Mouse (Mus musculus) neural tube, embryonic 13.5 days (tissue): Measurements from ENCODE around the gene Bcam. TPM values are rescaled to one million over a fixed set of nuclear protein-coding genes. Genes with fewer than 3 reads are reported as not detected.

Source experiments
- ATAC-seq: fragments of 200-750 bp; cut with Nextera tagmentation; 2 replicates; pipeline ENCODE4 v1.8.0; 2017; ENCODE audit warnings: low read depth, mild to moderate bottlenecking, moderate TSS enrichment, moderate library complexity
- H3K27ac ChIP-seq: fragments of 300-500 bp; sonication (generic); replicated peaks from 2 replicates; pipeline ENCODE4 v1.5.1; 2015; ENCODE audit warnings: moderate library complexity, mild to moderate bottlenecking, inconsistent platforms
- H3K27me3 ChIP-seq: fragments of 300-500 bp; sonication (generic); 2 replicates; pipeline ENCODE4 v1.6.1; 2015; ENCODE audit warnings: mild to moderate bottlenecking, inconsistent platforms
- H3K36me3 ChIP-seq: fragments of 300-500 bp; sonication (generic); 2 replicates; pipeline ENCODE4 v1.6.1; 2015; ENCODE audit warnings: mild to moderate bottlenecking, inconsistent platforms
- H3K4me1 ChIP-seq: fragments of 300-500 bp; sonication (generic); replicated peaks from 2 replicates; pipeline ENCODE4 v1.6.1; 2015; ENCODE audit warnings: inconsistent platforms
- H3K4me2 ChIP-seq: fragments of 300-500 bp; sonication (generic); 2 replicates; pipeline ENCODE4 v1.6.1; 2015; ENCODE audit warnings: inconsistent platforms, mild to moderate bottlenecking, moderate library complexity
- H3K4me3 ChIP-seq: fragments of 300-500 bp; sonication (generic); 2 replicates; pipeline ENCODE4 v1.5.1; 2015; ENCODE audit warnings: mild to moderate bottlenecking, inconsistent platforms
- H3K9ac ChIP-seq: fragments of 300-500 bp; sonication (generic); 2 replicates; pipeline ENCODE4 v1.6.1; 2015; ENCODE audit warnings: moderate library complexity, mild to moderate bottlenecking, inconsistent platforms
- H3K9me3 ChIP-seq: fragments of 300-500 bp; sonication (generic); 2 replicates; pipeline ENCODE4 v1.6.1; 2016; ENCODE audit warnings: inconsistent platforms
- WGBS: fragments of 180-500 bp; shearing (Covaris S2); methylation state at CpG from one replicate; pipeline ENCODE4 v1.1.7; 2015; 5-methylcytosine and 5-hydroxymethylcytosine counted together
- polyA plus RNA-seq: library from polyadenylated mRNA; unstranded; fragments of >200 nt; fragmentation: Nextera tagmentation; extraction: Ambion mirVana; gene quantifications from 2 replicates; pipeline ENCODE4 v1.2.1, GENCODE M21; 2015

The Bcam gene
- polyA plus RNA-seq, 1 experiment from 2014 or later, result 16.6 TPM

DNA sequence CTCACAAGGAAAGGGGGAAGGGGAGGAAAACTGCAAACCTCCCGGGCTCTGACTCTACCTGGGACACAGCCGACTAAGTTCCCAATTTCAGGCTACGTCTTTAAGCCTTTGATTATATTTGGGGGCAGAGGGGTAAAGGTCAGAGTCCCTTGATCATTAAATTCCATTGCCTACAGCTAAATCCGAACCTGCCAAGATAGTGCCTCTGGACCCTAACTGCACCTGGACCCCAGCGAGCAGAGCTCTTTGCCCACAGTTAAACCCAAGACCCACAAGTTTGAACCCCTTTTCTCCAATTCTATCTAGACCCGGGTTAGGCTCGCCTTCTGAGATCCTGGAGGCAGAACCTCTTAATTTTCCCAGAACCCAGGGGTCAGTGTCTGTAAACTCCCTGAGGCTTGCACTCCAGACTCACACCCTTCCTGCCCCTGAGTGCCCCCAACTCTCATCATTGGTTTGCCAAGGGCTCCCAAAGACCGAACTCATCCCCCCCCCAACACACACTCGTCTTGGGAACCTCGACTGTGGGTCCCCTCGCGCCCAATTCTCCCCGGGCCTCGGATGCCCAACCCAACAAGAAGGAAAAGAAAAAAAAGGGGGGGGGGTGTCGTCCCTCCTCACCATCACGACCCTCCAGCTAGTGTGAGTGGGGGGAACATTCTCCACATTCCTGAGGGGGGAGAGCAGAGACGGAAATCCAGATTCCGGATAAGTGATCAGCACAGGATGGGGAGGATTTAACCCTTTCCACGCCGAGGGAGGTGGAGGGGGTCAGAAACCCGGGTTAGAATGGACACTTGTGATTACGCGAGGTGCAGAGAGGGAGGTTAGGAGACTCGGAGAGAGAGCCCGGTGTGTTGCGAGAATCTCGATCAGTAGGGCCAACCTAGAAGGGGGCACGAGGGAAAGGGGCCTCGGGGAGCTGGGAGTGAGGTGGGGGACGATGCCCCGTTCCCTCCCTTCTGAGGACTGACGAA is 22.3 kb downstream of the Bcam start:
- H3K27me3 ChIP-seq, result no peaks in the 10 kb centered on the region
- H3K27ac ChIP-seq, result peak overlapping the region; percentile 85
- peak overlapping the region; percentile 85 for H3K4me3 ChIP-seq
- ATAC-seq, result peak; percentile 28
- peaks cover 50% of the 10 kb centered on the region for H3K4me1 ChIP-seq
- H3K4me2 ChIP-seq, result peak overlapping the region; percentile 90
- peak overlapping the region; percentile 93 for H3K9ac ChIP-seq
- WGBS, result 1% methylated on average over 32 of the region's 32 CpGs
- H3K9me3 ChIP-seq, result no peaks in the 10 kb centered on the region
- peaks cover 12% of the 10 kb centered on the region for H3K36me3 ChIP-seq

DNA sequence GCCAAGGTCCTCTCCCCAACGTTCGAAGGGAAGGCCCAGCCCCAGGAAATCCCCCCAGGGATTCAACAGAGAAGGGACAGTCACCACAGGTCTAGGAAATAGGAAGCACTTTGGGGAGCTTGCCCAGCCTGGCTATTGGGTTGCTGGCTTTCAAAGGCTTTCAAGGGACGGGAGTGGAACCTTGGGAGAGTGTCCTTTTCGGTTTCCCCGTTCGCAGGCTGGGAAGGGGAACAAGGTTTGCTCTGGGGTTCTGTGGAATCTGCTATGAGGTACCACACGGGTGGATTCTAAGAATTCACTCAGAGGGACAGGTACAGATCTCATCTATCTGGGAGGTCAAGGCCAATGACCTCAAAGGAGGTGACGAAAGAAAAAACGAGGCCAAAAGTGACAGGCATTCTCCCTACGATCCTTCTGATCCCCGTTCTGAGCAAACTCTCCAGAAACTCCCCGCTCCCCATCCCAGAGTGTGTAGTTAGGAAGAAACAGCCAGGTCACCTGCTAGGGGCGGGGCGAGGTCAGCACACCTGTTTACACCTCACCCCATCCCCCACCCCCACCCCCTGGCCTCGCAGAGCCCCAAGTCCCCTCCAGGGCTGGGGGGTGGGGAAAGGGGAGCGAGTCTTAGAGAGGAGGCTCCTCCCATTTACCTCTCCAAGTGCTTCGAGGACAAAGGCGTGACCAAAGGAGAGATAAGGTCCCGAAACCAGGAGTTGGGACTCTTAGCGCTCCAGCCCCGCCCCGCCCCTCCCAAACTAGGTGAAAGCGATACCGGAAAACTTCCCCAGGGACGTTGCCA is 23.2 kb downstream of the Bcam start:
- peak overlapping the region; percentile 85 for H3K4me3 ChIP-seq
- peak overlapping the region; percentile 90 for H3K4me2 ChIP-seq
- ATAC-seq, result no peak
- no peaks in the 10 kb centered on the region for H3K9me3 ChIP-seq
- peaks cover 50% of the 10 kb centered on the region for H3K4me1 ChIP-seq
- H3K27me3 ChIP-seq, result no peaks in the 10 kb centered on the region
- peaks cover 17% of the 10 kb centered on the region for H3K36me3 ChIP-seq
- WGBS, result 3% methylated on average over 25 of the region's 25 CpGs
- peak overlapping the region; percentile 54; the same call in 1 of the 2 replicates for H3K27ac ChIP-seq
- peak overlapping the region; percentile 93 for H3K9ac ChIP-seq

- 33% methylated on average over 6 of the region's 6 CpGs for WGBS
- ATAC-seq, result no peak
- peak overlapping the region; percentile 93 for H3K9ac ChIP-seq
Measured at GRCm38 (mm10) chr7:19746426-19747201, 24.2 kb downstream of the Bcam start.

DNA sequence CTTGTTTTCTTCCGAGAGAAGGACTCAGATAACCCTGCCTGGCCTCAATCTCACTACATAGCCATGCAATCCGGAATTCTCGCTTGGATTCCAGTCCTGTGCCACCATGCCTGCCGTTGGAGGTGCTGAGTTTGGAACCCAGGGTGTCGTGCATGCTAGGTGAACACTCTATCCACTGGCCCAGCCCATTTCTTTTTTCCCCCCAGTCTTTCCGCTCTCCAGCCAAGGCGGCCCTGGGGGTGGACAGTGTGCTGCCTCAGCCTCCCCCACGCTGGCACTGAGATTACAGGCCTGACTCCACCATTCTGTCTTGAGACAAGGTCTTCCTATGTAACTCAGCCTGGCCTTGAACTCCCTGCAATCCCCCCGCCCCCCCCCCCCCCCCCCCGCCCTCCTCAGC is 24.8 kb downstream of the Bcam start:
- Histone ChIP-seq H3K27me3 (no peaks in the 10 kb centered on the region), H3K36me3 (peaks cover 17% of the 10 kb centered on the region), H3K9ac (no peak overlapping the region), H3K9me3 (no peaks in the 10 kb centered on the region), H3K4me3 (no peak overlapping the region), H3K4me2 (no peak overlapping the region), H3K4me1 (peaks cover 61% of the 10 kb centered on the region), H3K27ac (no peak overlapping the region)
- no peak for ATAC-seq
- WGBS, result 74% methylated on average over 10 of the region's 10 CpGs

More at GRCm38 (mm10) chr7:19746426-19747201, 24.2 kb downstream of the Bcam start:
- H3K9me3 ChIP-seq, result no peaks in the 10 kb centered on the region
- H3K4me2 ChIP-seq, result peak overlapping the region; percentile 90
- peaks cover 55% of the 10 kb centered on the region for H3K4me1 ChIP-seq
- no peaks in the 10 kb centered on the region for H3K27me3 ChIP-seq
- H3K27ac ChIP-seq, result peak overlapping the region; percentile 54; the same call in 1 of the 2 replicates
- H3K36me3 ChIP-seq, result peaks cover 17% of the 10 kb centered on the region
- peak overlapping the region; percentile 85 for H3K4me3 ChIP-seq

- Histone ChIP-seq H3K4me1 (peaks cover 57% of the 10 kb centered on the region), H3K27ac (peak overlapping the region; percentile 54; the same call in 1 of the 2 replicates), H3K36me3 (peaks cover 27% of the 10 kb centered on the region), H3K4me3 (no peak overlapping the region), H3K27me3 (no peaks in the 10 kb centered on the region), H3K9ac (peak overlapping the region; percentile 41), H3K4me2 (no peak overlapping the region), H3K9me3 (no peaks in the 10 kb centered on the region)
- 58% methylated on average over 14 of the region's 14 CpGs for WGBS
- ATAC-seq, result no peak
Measured at GRCm38 (mm10) chr7:19744590-19745385, 26.0 kb downstream of the Bcam start.

GRCm38 (mm10) chr7:19743791-19744190 is 27.0 kb downstream of the Bcam start:
- H3K27ac ChIP-seq, result no peak overlapping the region
- H3K27me3 ChIP-seq, result no peaks in the 10 kb centered on the region
- H3K4me3 ChIP-seq, result no peak overlapping the region
- H3K4me2 ChIP-seq, result no peak overlapping the region
- no peak for ATAC-seq
- WGBS, result 88% methylated on average over 6 of the region's 6 CpGs
- H3K9me3 ChIP-seq, result no peaks in the 10 kb centered on the region
- H3K36me3 ChIP-seq, result peaks cover 27% of the 10 kb centered on the region
- no peak overlapping the region for H3K9ac ChIP-seq
- peaks cover 57% of the 10 kb centered on the region for H3K4me1 ChIP-seq

GRCm38 (mm10) chr7:19742468-19742867 is 28.3 kb downstream of the Bcam start:
- peaks cover 36% of the 10 kb centered on the region for H3K36me3 ChIP-seq
- no peak overlapping the region for H3K27ac ChIP-seq
- peaks cover 44% of the 10 kb centered on the region for H3K4me1 ChIP-seq
- no peaks in the 10 kb centered on the region for H3K27me3 ChIP-seq
- no peak overlapping the region for H3K4me3 ChIP-seq
- no peaks in the 10 kb centered on the region for H3K9me3 ChIP-seq
- 53% methylated on average over 5 of the region's 5 CpGs for WGBS
- H3K4me2 ChIP-seq, result no peak overlapping the region
- no peak for ATAC-seq
- no peak overlapping the region for H3K9ac ChIP-seq

DNA sequence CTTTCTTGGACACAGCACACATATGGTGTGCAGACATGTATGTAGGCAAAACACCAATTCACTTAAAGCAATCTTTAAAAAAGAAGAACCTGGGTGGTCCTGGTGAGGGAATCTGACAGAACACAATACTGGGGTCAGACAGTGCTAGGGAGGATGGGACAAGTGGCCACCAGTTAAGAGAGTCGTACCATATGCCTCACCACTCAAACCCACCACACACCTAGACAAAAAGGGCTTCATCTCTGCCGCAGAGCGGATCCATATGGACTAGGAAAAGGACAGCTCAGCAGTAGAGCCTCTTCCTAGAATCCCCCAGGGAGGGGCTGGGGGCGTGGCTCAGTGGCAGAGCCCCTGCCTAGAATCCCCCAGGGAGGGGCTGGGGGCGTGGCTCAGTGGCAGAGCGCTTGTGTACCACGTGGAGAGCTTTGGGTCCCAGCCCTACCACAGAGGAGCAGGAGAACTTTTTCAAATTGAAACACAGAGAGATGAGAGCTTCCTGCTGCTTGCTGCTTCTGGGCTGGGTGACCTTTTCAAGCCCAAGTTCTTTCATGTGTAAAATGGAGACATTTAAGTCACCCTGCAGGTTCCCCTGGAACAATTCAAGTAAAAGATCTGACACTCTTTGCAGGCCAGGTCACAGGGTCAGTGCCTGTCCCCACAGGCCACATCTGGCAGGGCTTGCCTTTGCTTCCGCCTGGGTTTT is 29.3 kb downstream of the Bcam start:
- H3K27ac ChIP-seq, result 0 out of 2 replicates have a peak overlapping the region, but pooled peaks have one; percentile 9
- no peak overlapping the region for H3K4me2 ChIP-seq
- ATAC-seq, result no peak
- H3K9ac ChIP-seq, result no peak overlapping the region
- no peak overlapping the region for H3K4me3 ChIP-seq
- WGBS, result 10% methylated on average over 8 of the region's 8 CpGs
- H3K9me3 ChIP-seq, result no peaks in the 10 kb centered on the region
- H3K36me3 ChIP-seq, result peaks cover 46% of the 10 kb centered on the region
- no peaks in the 10 kb centered on the region for H3K27me3 ChIP-seq
- peaks cover 34% of the 10 kb centered on the region for H3K4me1 ChIP-seq

DNA sequence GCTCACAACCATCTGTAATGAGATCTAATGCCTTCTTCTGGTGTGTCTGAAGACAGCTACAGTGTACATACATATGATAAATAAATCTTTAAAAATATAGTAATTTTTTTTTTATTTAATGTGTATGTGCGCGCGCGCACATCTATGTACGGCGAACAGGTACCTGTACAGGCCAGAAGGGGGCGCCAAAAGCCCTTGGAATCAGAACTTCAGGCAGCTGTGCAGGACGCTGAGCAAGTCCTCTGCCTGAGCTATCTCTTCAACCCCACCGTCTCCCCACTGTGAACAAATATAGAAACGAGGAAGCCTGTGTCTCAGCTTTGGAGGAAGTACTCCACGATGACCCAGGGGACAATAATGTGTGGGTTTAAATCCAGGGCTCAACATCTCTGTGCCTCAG is 30.5 kb downstream of the Bcam start:
- WGBS, result 89% methylated on average over 11 of the region's 11 CpGs
- no peak for ATAC-seq
- H3K27ac ChIP-seq, result no peak overlapping the region

DNA sequence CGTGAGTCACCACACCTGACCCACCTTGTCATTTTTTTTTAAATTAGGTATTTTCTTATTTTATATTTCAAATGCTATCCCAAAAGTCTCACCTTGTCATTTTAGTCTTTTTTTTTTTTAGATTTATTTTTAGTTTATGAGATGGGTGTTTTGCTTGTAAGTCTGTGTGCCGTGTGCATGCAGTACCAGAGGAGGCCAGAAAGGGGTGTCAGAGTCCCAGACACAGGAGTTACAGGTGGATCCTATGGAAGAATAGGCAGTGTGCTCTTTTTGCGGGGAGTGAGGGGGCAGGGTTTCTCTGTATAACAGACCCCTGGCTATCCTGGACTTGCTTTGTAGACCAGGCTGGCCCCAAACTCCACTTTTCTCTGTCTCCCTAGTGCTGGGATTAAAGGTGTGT is 32.0 kb downstream of the Bcam start:
- no peak overlapping the region for H3K27ac ChIP-seq
- ATAC-seq, result no peak
- peaks cover 60% of the 10 kb centered on the region for H3K36me3 ChIP-seq
- H3K4me3 ChIP-seq, result no peak overlapping the region
- H3K4me1 ChIP-seq, result peaks cover 15% of the 10 kb centered on the region
- no peak overlapping the region for H3K4me2 ChIP-seq
- no peak overlapping the region for H3K9ac ChIP-seq
- WGBS, result 91% methylated on average over 3 of the region's 3 CpGs
- no peaks in the 10 kb centered on the region for H3K27me3 ChIP-seq
- H3K9me3 ChIP-seq, result no peaks in the 10 kb centered on the region

More for the DNA sequence above, 30.5 kb downstream of the Bcam start:
- Histone ChIP-seq H3K9me3 (no peaks in the 10 kb centered on the region), H3K36me3 (peaks cover 54% of the 10 kb centered on the region), H3K27me3 (no peaks in the 10 kb centered on the region), H3K4me2 (no peak overlapping the region), H3K9ac (no peak overlapping the region), H3K4me1 (peaks cover 25% of the 10 kb centered on the region), H3K4me3 (no peak overlapping the region)
